Mouse (Mus musculus): ENCODE results near the gene Prrt4.

- TF ChIP-seq CTCF (conservative IDR thresholded peaks at IDR 0.05; ENCODE audit: insufficient read depth, insufficient read length, low read depth, low read length) (no peak), POLR2A (IDR thresholded peaks at IDR 0.05; ENCODE audit: low read depth, low read length) (no peak)
These were observed 31.9 kb downstream of the Prrt4 start for GRCm38 (mm10) chr6:29147407-29148010.
